Mouse (Mus musculus): ENCODE data around the gene Noc2l. TPM values are rescaled to one million over a fixed set of nuclear protein-coding genes. Genes with fewer than 3 reads are reported as not detected.
A peak's percentile ranks its signal among the peaks of the same experiment; 100 is the strongest.

The Noc2l gene
- 36.0 and 36.2 TPM in 2 replicates for polyA plus RNA-seq (2015; fragmentation: Nextera tagmentation; extraction: Ambion mirVana)

GRCm38 (mm10) chr4:156235808-156236533 lies at the start of gene Noc2l:
Noc2l (plus strand) TSS chr4:156236010.
- peak within 1 kb of the TSS; percentile 100 for H3K4me2 ChIP-seq (ENCODE audit: low read depth, low read length)
- no peaks in the 10 kb centered on the region for H3K9me3 ChIP-seq (replicated peaks; ENCODE audit: control insufficient read depth, low read length)
- peak within 1 kb of the TSS; percentile 94 for H3K4me3 ChIP-seq (ENCODE audit: low read depth, low read length)
- H3K9ac ChIP-seq (ENCODE audit: low read depth, low read length), result peak within 1 kb of the TSS; percentile 79
- under 1% methylated on average over 87 of the region's 90 CpGs for WGBS (ENCODE audit: insufficient replicate concordance)
- peak; percentile 91 for ATAC-seq (ENCODE audit: low read depth)
- H3K27me3 ChIP-seq (ENCODE audit: control insufficient read depth, insufficient read depth, low read depth, low read length), result no peaks in the 10 kb centered on the region
- peaks cover 38% of the 10 kb centered on the region for H3K36me3 ChIP-seq (ENCODE audit: control insufficient read depth, insufficient read depth)
- H3K27ac ChIP-seq (ENCODE audit: low read length), result peak within 1 kb of the TSS; percentile 98
- H3K4me1 ChIP-seq (ENCODE audit: control insufficient read depth, low read depth, low read length), result peaks cover 25% of the 10 kb centered on the region

GRCm38 (mm10) chr4:156188162-156188810 lies 47.5 kb upstream of the Noc2l start:
- no peak overlapping the region for H3K9ac ChIP-seq (ENCODE audit: low read depth, low read length)
- H3K4me1 ChIP-seq (ENCODE audit: control insufficient read depth, low read depth, low read length), result peaks cover 50% of the 10 kb centered on the region
- no peak for ATAC-seq (ENCODE audit: low read depth)
- H3K4me2 ChIP-seq (ENCODE audit: low read depth, low read length), result no peak overlapping the region
- no peaks in the 10 kb centered on the region for H3K27me3 ChIP-seq (ENCODE audit: control insufficient read depth, insufficient read depth, low read depth, low read length)
- H3K36me3 ChIP-seq (ENCODE audit: control insufficient read depth, insufficient read depth), result no peaks in the 10 kb centered on the region
- H3K4me3 ChIP-seq (ENCODE audit: low read depth, low read length), result no peak overlapping the region
- WGBS (ENCODE audit: insufficient replicate concordance), result 57% methylated on average over 5 of the region's 5 CpGs
- H3K9me3 ChIP-seq (replicated peaks; ENCODE audit: control insufficient read depth, low read length), result no peaks in the 10 kb centered on the region
- no peak overlapping the region for H3K27ac ChIP-seq (ENCODE audit: low read length)

- Histone ChIP-seq H3K27ac (ENCODE audit: low read length) (no peak overlapping the region), H3K4me2 (ENCODE audit: low read depth, low read length) (no peak overlapping the region)
Observed at GRCm38 (mm10) chr4:156188811-156189323, 46.9 kb upstream of the Noc2l start.

GRCm38 (mm10) chr4:156192421-156193199 lies 43.2 kb upstream of the Noc2l start:
- peaks cover 27% of the 10 kb centered on the region for H3K27me3 ChIP-seq (ENCODE audit: control insufficient read depth, insufficient read depth, low read depth, low read length)
- ATAC-seq (ENCODE audit: low read depth), result no peak
- H3K36me3 ChIP-seq (ENCODE audit: control insufficient read depth, insufficient read depth), result no peaks in the 10 kb centered on the region
- no peaks in the 10 kb centered on the region for H3K9me3 ChIP-seq (replicated peaks; ENCODE audit: control insufficient read depth, low read length)
- H3K27ac ChIP-seq (ENCODE audit: low read length), result no peak overlapping the region
- no peak overlapping the region for H3K4me2 ChIP-seq (ENCODE audit: low read depth, low read length)
- 44% methylated on average over 8 of the region's 8 CpGs for WGBS (ENCODE audit: insufficient replicate concordance)
- peaks cover 49% of the 10 kb centered on the region for H3K4me1 ChIP-seq (ENCODE audit: control insufficient read depth, low read depth, low read length)
- H3K4me3 ChIP-seq (ENCODE audit: low read depth, low read length), result no peak overlapping the region
- H3K9ac ChIP-seq (ENCODE audit: low read depth, low read length), result no peak overlapping the region

More at GRCm38 (mm10) chr4:156188811-156189323, 46.9 kb upstream of the Noc2l start:
- Histone ChIP-seq H3K9me3 (replicated peaks; ENCODE audit: control insufficient read depth, low read length) (no peaks in the 10 kb centered on the region), H3K9ac (ENCODE audit: low read depth, low read length) (no peak overlapping the region), H3K36me3 (ENCODE audit: control insufficient read depth, insufficient read depth) (no peaks in the 10 kb centered on the region), H3K4me1 (ENCODE audit: control insufficient read depth, low read depth, low read length) (peaks cover 53% of the 10 kb centered on the region), H3K27me3 (ENCODE audit: control insufficient read depth, insufficient read depth, low read depth, low read length) (no peaks in the 10 kb centered on the region; the same call in 1 of the 2 replicates), H3K4me3 (ENCODE audit: low read depth, low read length) (no peak overlapping the region)
- WGBS (ENCODE audit: insufficient replicate concordance), result 48% methylated on average over 6 of the region's 6 CpGs
- ATAC-seq (ENCODE audit: low read depth), result peak; percentile 20; the same call in 1 of the 2 replicates

GRCm38 (mm10) chr4:156193200-156193590 lies 42.6 kb upstream of the Noc2l start:
- WGBS (ENCODE audit: insufficient replicate concordance), result 40% methylated on average over 2 of the region's 2 CpGs
- no peak for ATAC-seq (ENCODE audit: low read depth)
- H3K27me3 ChIP-seq (ENCODE audit: control insufficient read depth, insufficient read depth, low read depth, low read length), result peaks cover 27% of the 10 kb centered on the region
- no peak overlapping the region for H3K9ac ChIP-seq (ENCODE audit: low read depth, low read length)
- no peak overlapping the region for H3K27ac ChIP-seq (ENCODE audit: low read length)
- H3K4me3 ChIP-seq (ENCODE audit: low read depth, low read length), result no peak overlapping the region
- H3K9me3 ChIP-seq (replicated peaks; ENCODE audit: control insufficient read depth, low read length), result no peaks in the 10 kb centered on the region
- peaks cover 52% of the 10 kb centered on the region for H3K4me1 ChIP-seq (ENCODE audit: control insufficient read depth, low read depth, low read length)
- no peak overlapping the region for H3K4me2 ChIP-seq (ENCODE audit: low read depth, low read length)
- H3K36me3 ChIP-seq (ENCODE audit: control insufficient read depth, insufficient read depth), result no peaks in the 10 kb centered on the region

- Histone ChIP-seq H3K36me3 (ENCODE audit: control insufficient read depth, insufficient read depth) (no peaks in the 10 kb centered on the region), H3K9ac (ENCODE audit: low read depth, low read length) (no peak overlapping the region), H3K27ac (ENCODE audit: low read length) (no peak overlapping the region), H3K27me3 (ENCODE audit: control insufficient read depth, insufficient read depth, low read depth, low read length) (peaks cover 27% of the 10 kb centered on the region), H3K4me1 (ENCODE audit: control insufficient read depth, low read depth, low read length) (peaks cover 50% of the 10 kb centered on the region), H3K4me2 (ENCODE audit: low read depth, low read length) (no peak overlapping the region), H3K4me3 (ENCODE audit: low read depth, low read length) (no peak overlapping the region), H3K9me3 (replicated peaks; ENCODE audit: control insufficient read depth, low read length) (no peaks in the 10 kb centered on the region)
- WGBS (ENCODE audit: insufficient replicate concordance), result 68% methylated on average over 5 of the region's 5 CpGs
- ATAC-seq (ENCODE audit: low read depth), result no peak
Observed at GRCm38 (mm10) chr4:156193906-156194305, 41.9 kb upstream of the Noc2l start.

- no peak for ATAC-seq (ENCODE audit: low read depth)
- 62% methylated on average over 6 of the region's 6 CpGs for WGBS (ENCODE audit: insufficient replicate concordance)
- Histone ChIP-seq H3K9me3 (replicated peaks; ENCODE audit: control insufficient read depth, low read length) (no peaks in the 10 kb centered on the region), H3K27ac (ENCODE audit: low read length) (no peak overlapping the region), H3K4me2 (ENCODE audit: low read depth, low read length) (no peak overlapping the region), H3K27me3 (ENCODE audit: control insufficient read depth, insufficient read depth, low read depth, low read length) (peaks cover 27% of the 10 kb centered on the region), H3K9ac (ENCODE audit: low read depth, low read length) (no peak overlapping the region), H3K36me3 (ENCODE audit: control insufficient read depth, insufficient read depth) (no peaks in the 10 kb centered on the region), H3K4me3 (ENCODE audit: low read depth, low read length) (no peak overlapping the region), H3K4me1 (ENCODE audit: control insufficient read depth, low read depth, low read length) (peaks cover 45% of the 10 kb centered on the region)
Observed at GRCm38 (mm10) chr4:156194346-156194745, 41.5 kb upstream of the Noc2l start.

- H3K4me3 ChIP-seq (ENCODE audit: low read depth, low read length), result peak overlapping the region; percentile 81
- H3K4me2 ChIP-seq (ENCODE audit: low read depth, low read length), result peak overlapping the region; percentile 99
- no peak for ATAC-seq (ENCODE audit: low read depth)
- H3K36me3 ChIP-seq (ENCODE audit: control insufficient read depth, insufficient read depth), result no peaks in the 10 kb centered on the region
- H3K9ac ChIP-seq (ENCODE audit: low read depth, low read length), result peak overlapping the region; percentile 78
- peaks cover 27% of the 10 kb centered on the region for H3K27me3 ChIP-seq (ENCODE audit: control insufficient read depth, insufficient read depth, low read depth, low read length)
- peaks cover 49% of the 10 kb centered on the region for H3K4me1 ChIP-seq (ENCODE audit: control insufficient read depth, low read depth, low read length)
- H3K9me3 ChIP-seq (replicated peaks; ENCODE audit: control insufficient read depth, low read length), result no peaks in the 10 kb centered on the region
- H3K27ac ChIP-seq (ENCODE audit: low read length), result no peak overlapping the region
- WGBS (ENCODE audit: insufficient replicate concordance), result 10% methylated on average over 35 of the region's 35 CpGs
Observed at GRCm38 (mm10) chr4:156195927-156196870, 39.6 kb upstream of the Noc2l start.

Measured in liver, embryonic 16.5 days (tissue).